Mouse (Mus musculus) heart, embryonic 11.5 days (tissue): ENCODE data around the gene Man1c1. TPM values are rescaled to one million over a fixed set of nuclear protein-coding genes. Genes with fewer than 3 reads are reported as not detected.
A peak's percentile ranks its signal among the peaks of the same experiment; 100 is the strongest.

Source experiments
- ATAC-seq: fragments of 200-750 bp; cut with Nextera tagmentation; replicated peaks from 2 replicates; pipeline ENCODE4 v1.8.0; 2017; ENCODE audit warnings: moderate library complexity; ENCODE audit not compliant: insufficient number of reproducible peaks, low FRiP score, low TSS enrichment
- H3K27ac ChIP-seq: fragments of 300-500 bp; sonication (generic); 2 replicates; pipeline ENCODE4 v1.5.1; 2014; ENCODE audit warnings: mild to moderate bottlenecking, low read depth, low read length
- H3K27me3 ChIP-seq: fragments of 300-500 bp; sonication (generic); 2 replicates; pipeline ENCODE4 v1.6.1; 2014; ENCODE audit warnings: mild to moderate bottlenecking, low read length, mixed read lengths; ENCODE audit not compliant: control insufficient read depth, insufficient read depth
- H3K36me3 ChIP-seq: fragments of 300-500 bp; sonication (generic); 2 replicates; pipeline ENCODE4 v1.6.1; 2014; ENCODE audit warnings: mild to moderate bottlenecking, low read length, moderate library complexity, mixed read lengths; ENCODE audit not compliant: control insufficient read depth, insufficient read depth
- H3K4me1 ChIP-seq: fragments of 300-500 bp; sonication (generic); 2 replicates; pipeline ENCODE4 v1.6.1; 2014; ENCODE audit warnings: low read length; ENCODE audit not compliant: control insufficient read depth, insufficient read depth
- H3K4me2 ChIP-seq: fragments of 300-500 bp; sonication (generic); 2 replicates; pipeline ENCODE4 v1.6.1; 2014; ENCODE audit warnings: mild to moderate bottlenecking, moderate library complexity
- H3K4me3 ChIP-seq: fragments of 300-500 bp; sonication (generic); 2 replicates; pipeline ENCODE4 v1.5.1; 2014; ENCODE audit warnings: low read depth, low read length
- H3K9ac ChIP-seq: fragments of 300-500 bp; sonication (generic); 2 replicates; pipeline ENCODE4 v1.6.1; 2014; ENCODE audit warnings: mild to moderate bottlenecking, low read depth, low read length, moderate library complexity
- H3K9me3 ChIP-seq: fragments of 300-500 bp; sonication (generic); replicated peaks from 2 replicates; pipeline ENCODE4 v1.6.1; 2016; ENCODE audit warnings: low read length; ENCODE audit not compliant: control insufficient read depth
- WGBS: fragments of 180-500 bp; shearing (Covaris S2); extraction: QIAGEN DNeasy Blood & Tissue Kit; methylation state at CpG from one replicate; pipeline ENCODE4 v1.1.7; 2014; ENCODE audit not compliant: insufficient replicate concordance; 5-methylcytosine and 5-hydroxymethylcytosine counted together
- polyA plus RNA-seq: library from polyadenylated mRNA; unstranded; fragments of >200 nt; fragmentation: Nextera tagmentation; extraction: Ambion mirVana; gene quantifications from 2 replicates; pipeline ENCODE4 v1.2.1, GENCODE M21; 2014

Gene Man1c1
- polyA plus RNA-seq = 8.6 and 9.3 TPM in 2 replicates

- Histone ChIP-seq H3K27ac (0 out of 2 replicates have a peak within 1 kb of the TSS, but pooled peaks have one; percentile 30), H3K9ac (peak within 1 kb of the TSS; percentile 84), H3K4me3 (peak within 1 kb of the TSS; percentile 71), H3K27me3 (no peaks in the 10 kb centered on the region), H3K4me2 (peak within 1 kb of the TSS; percentile 96), H3K4me1 (peaks cover 13% of the 10 kb centered on the region), H3K36me3 (no peaks in the 10 kb centered on the region; the same call in 1 of the 2 replicates), H3K9me3 (no peaks in the 10 kb centered on the region)
- WGBS = under 1% methylated on average over 78 of the region's 81 CpGs
- peak; percentile 96 for ATAC-seq
Observed at GRCm38 (mm10) chr4:134703835-134704546, at the start of gene Man1c1. Gene Man1c1, minus strand, starts transcription at chr4:134704290.

- Histone ChIP-seq H3K9me3 (no peaks in the 10 kb centered on the region), H3K4me3 (no peak overlapping the region), H3K27ac (peak overlapping the region; percentile 37), H3K9ac (no peak overlapping the region), H3K4me2 (no peak overlapping the region), H3K27me3 (no peaks in the 10 kb centered on the region), H3K4me1 (peaks cover 49% of the 10 kb centered on the region), H3K36me3 (no peaks in the 10 kb centered on the region)
- no peak for ATAC-seq
- 43% methylated on average over 17 of the region's 17 CpGs for WGBS
Observed at GRCm38 (mm10) chr4:134753516-134754261, 49.6 kb upstream of the Man1c1 start.

GRCm38 (mm10) chr4:134752911-134753426 lies 48.9 kb upstream of the Man1c1 start:
- Histone ChIP-seq H3K4me2 (no peak overlapping the region), H3K27ac (peak overlapping the region; percentile 2), H3K4me3 (no peak overlapping the region), H3K4me1 (peaks cover 45% of the 10 kb centered on the region), H3K9ac (no peak overlapping the region), H3K36me3 (no peaks in the 10 kb centered on the region), H3K27me3 (no peaks in the 10 kb centered on the region), H3K9me3 (no peaks in the 10 kb centered on the region)
- WGBS = 32% methylated on average over 11 of the region's 11 CpGs
- peak; percentile 40; the same call in 1 of the 2 replicates for ATAC-seq

GRCm38 (mm10) chr4:134751682-134752380 lies 47.7 kb upstream of the Man1c1 start:
- no peak overlapping the region for H3K4me2 ChIP-seq
- no peak overlapping the region for H3K4me3 ChIP-seq
- no peaks in the 10 kb centered on the region for H3K9me3 ChIP-seq
- H3K4me1 ChIP-seq = peaks cover 45% of the 10 kb centered on the region
- WGBS = 76% methylated on average over 18 of the region's 18 CpGs
- no peak overlapping the region for H3K9ac ChIP-seq
- H3K27me3 ChIP-seq = no peaks in the 10 kb centered on the region
- no peaks in the 10 kb centered on the region for H3K36me3 ChIP-seq
- ATAC-seq = no peak; the same call in 1 of the 2 replicates
- H3K27ac ChIP-seq = no peak overlapping the region; the same call in 1 of the 2 replicates

- H3K4me2 ChIP-seq = no peak overlapping the region
- H3K27me3 ChIP-seq = no peaks in the 10 kb centered on the region
- ATAC-seq = no peak
- no peak overlapping the region for H3K9ac ChIP-seq
- H3K27ac ChIP-seq = no peak overlapping the region
- H3K36me3 ChIP-seq = no peaks in the 10 kb centered on the region
- H3K4me3 ChIP-seq = no peak overlapping the region
- H3K9me3 ChIP-seq = no peaks in the 10 kb centered on the region
- WGBS = 75% methylated on average over 6 of the region's 6 CpGs
- peaks cover 35% of the 10 kb centered on the region for H3K4me1 ChIP-seq
Observed at GRCm38 (mm10) chr4:134750825-134751224, 46.7 kb upstream of the Man1c1 start.

- no peaks in the 10 kb centered on the region for H3K9me3 ChIP-seq
- no peaks in the 10 kb centered on the region for H3K36me3 ChIP-seq
- H3K27me3 ChIP-seq = no peaks in the 10 kb centered on the region
- peaks cover 35% of the 10 kb centered on the region for H3K4me1 ChIP-seq
- H3K9ac ChIP-seq = no peak overlapping the region
- 70% methylated on average over 5 of the region's 5 CpGs for WGBS
- no peak overlapping the region for H3K4me2 ChIP-seq
- H3K4me3 ChIP-seq = no peak overlapping the region
- no peak overlapping the region for H3K27ac ChIP-seq
- no peak for ATAC-seq
Observed at GRCm38 (mm10) chr4:134750263-134750662, 46.2 kb upstream of the Man1c1 start.

- H3K9me3 ChIP-seq = no peaks in the 10 kb centered on the region
- no peak for ATAC-seq
- no peak overlapping the region for H3K4me3 ChIP-seq
- H3K4me1 ChIP-seq = peaks cover 27% of the 10 kb centered on the region
- H3K9ac ChIP-seq = no peak overlapping the region
- WGBS = 62% methylated on average over 21 of the region's 21 CpGs
- no peaks in the 10 kb centered on the region for H3K36me3 ChIP-seq
- H3K27ac ChIP-seq = no peak overlapping the region
- no peaks in the 10 kb centered on the region for H3K27me3 ChIP-seq
- no peak overlapping the region for H3K4me2 ChIP-seq
Observed at GRCm38 (mm10) chr4:134749301-134750030, 45.4 kb upstream of the Man1c1 start.
